Comparison of ENCODE assay signal across 14 mouse cellular contexts in genomic region chr13:106788817-106789216, GRCm38 (mm10).
"Had no signal": no experiment of that assay in that cellular context is flagged by ENCODE, and none has a peak within 500 bp of the region (broad histone marks: within the 10 kb centered on the region; RNA-seq: fewer than 3 reads in every experiment).

No protein-coding gene starts in this region.

- H3K4me1 ChIP-seq: limb, embryonic 15.5 days; liver, embryonic 12.5 days; lung, embryonic 15.5 days had no signal

- DNase-seq: kidney, adult 8-10 months; layer of hippocampus, adult 9-11 months; layer of hippocampus, postnatal 36 days; lung, postnatal 14 days; spleen, adult 18-20 months; thymus, adult 18-20 months; thymus, postnatal 14 days had no signal

- H3K9me3 ChIP-seq: limb, embryonic 15.5 days; liver, embryonic 12.5 days had no signal

- H3K27ac ChIP-seq: kidney, postnatal 0 days; limb, embryonic 15.5 days; liver, embryonic 12.5 days; lung, embryonic 15.5 days; macrophage had no signal

- H3K4me2 ChIP-seq: limb, embryonic 15.5 days; liver, embryonic 12.5 days; lung, embryonic 15.5 days had no signal

- H3K4me3 ChIP-seq: limb, embryonic 15.5 days; liver, embryonic 12.5 days; lung, embryonic 15.5 days; megakaryocyte, embryonic 14.5 days had no signal

- H3K27me3 ChIP-seq: limb, embryonic 15.5 days; liver, embryonic 12.5 days; lung, embryonic 15.5 days; megakaryocyte, embryonic 14.5 days had no signal

- H3K9ac ChIP-seq: limb, embryonic 15.5 days; liver, embryonic 12.5 days; lung, embryonic 15.5 days had no signal

- ATAC-seq: intestine, postnatal 0 days; liver, embryonic 12.5 days had no signal
